Mouse (Mus musculus): Measurements from ENCODE around the gene Cyp2j6. TPM values are rescaled to one million over a fixed set of nuclear protein-coding genes. Genes with fewer than 3 reads are reported as not detected.
"Not testable (repeated sequence)": the region's sequence is repeated elsewhere in the genome, so short reads cannot be mapped to it uniquely, and the experiment has no call there.

Cyp2j6 gene
- polyA plus RNA-seq (2012; rRNA removed), result 3.0 and 3.8 TPM in 2 replicates

GRCm38 (mm10) chr4:96553133-96553819 lies at the start of gene Cyp2j6:
TSS of gene Cyp2j6 (minus strand) at chr4:96553661.
- peak; percentile 77; the same call in 1 of the 2 replicates for TF ChIP-seq POLR2A (IDR thresholded peaks at IDR 0.05; ENCODE audit: borderline replicate concordance, extremely low read depth, low read depth, low read length)
- TF ChIP-seq CTCF (IDR thresholded peaks at IDR 0.05; ENCODE audit: insufficient read depth, low read length), result no peak
- 3% methylated on average over 16 of the region's 16 CpGs for WGBS
- DNase-seq, result peak; percentile 27
- Histone ChIP-seq H3K4me3 (replicated peaks; ENCODE audit: extremely low read depth, low read depth, low read length) (peak within 1 kb of the TSS; percentile 96), H3K4me1 (ENCODE audit: control insufficient read depth, insufficient read depth, low read length) (peaks cover 2% of the 10 kb centered on the region; the same call in 1 of the 2 replicates)

DNA sequence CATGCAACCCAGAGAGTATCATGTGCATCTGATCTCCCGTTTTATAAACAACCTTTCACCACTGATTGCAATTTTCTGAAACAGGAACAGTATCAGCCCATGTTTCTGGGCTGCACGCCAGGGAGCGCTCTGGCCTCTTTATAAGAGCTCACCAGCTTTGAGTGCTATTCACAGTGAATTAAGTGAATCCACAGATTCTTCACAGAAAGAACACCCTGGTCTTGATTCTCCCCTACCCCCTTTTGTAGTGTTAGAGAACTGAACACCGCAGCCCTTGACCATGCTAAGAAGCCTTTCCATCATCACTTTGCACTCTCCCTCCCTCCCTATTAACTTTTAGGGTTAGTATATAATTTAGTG lies 38.3 kb upstream of the Cyp2j6 start:
- 15% methylated on average over 4 of the region's 4 CpGs for WGBS
- DNase-seq, result no peak
- peak overlapping the region; percentile 64 for H3K4me3 ChIP-seq (replicated peaks; ENCODE audit: extremely low read depth, low read depth, low read length)
- peaks cover 3% of the 10 kb centered on the region; the same call in 1 of the 2 replicates for H3K4me1 ChIP-seq (ENCODE audit: control insufficient read depth, insufficient read depth, low read length)
- TF ChIP-seq POLR2A (IDR thresholded peaks at IDR 0.05; ENCODE audit: borderline replicate concordance, extremely low read depth, low read depth, low read length) (no peak), CTCF (IDR thresholded peaks at IDR 0.05; ENCODE audit: insufficient read depth, low read length) (peak; percentile 35; the same call in 1 of the 2 replicates)

- DNase-seq, result peak; percentile 49
- WGBS, result 2% methylated on average over 18 of the region's 18 CpGs
- Histone ChIP-seq H3K4me1 (ENCODE audit: control insufficient read depth, insufficient read depth, low read length) (peaks cover 3% of the 10 kb centered on the region; the same call in 1 of the 2 replicates), H3K4me3 (replicated peaks; ENCODE audit: extremely low read depth, low read depth, low read length) (peak within 1 kb of the TSS; percentile 73)
- TF ChIP-seq POLR2A (IDR thresholded peaks at IDR 0.05; ENCODE audit: borderline replicate concordance, extremely low read depth, low read depth, low read length), result no peak
- TF ChIP-seq CTCF (IDR thresholded peaks at IDR 0.05; ENCODE audit: insufficient read depth, low read length), result no peak
These were observed 37.7 kb upstream of the Cyp2j6 start, which contains the start of gene Cyp2j9 for GRCm38 (mm10) chr4:96590911-96591790. TSS of gene Cyp2j9 (minus strand) at chr4:96591578.

DNA sequence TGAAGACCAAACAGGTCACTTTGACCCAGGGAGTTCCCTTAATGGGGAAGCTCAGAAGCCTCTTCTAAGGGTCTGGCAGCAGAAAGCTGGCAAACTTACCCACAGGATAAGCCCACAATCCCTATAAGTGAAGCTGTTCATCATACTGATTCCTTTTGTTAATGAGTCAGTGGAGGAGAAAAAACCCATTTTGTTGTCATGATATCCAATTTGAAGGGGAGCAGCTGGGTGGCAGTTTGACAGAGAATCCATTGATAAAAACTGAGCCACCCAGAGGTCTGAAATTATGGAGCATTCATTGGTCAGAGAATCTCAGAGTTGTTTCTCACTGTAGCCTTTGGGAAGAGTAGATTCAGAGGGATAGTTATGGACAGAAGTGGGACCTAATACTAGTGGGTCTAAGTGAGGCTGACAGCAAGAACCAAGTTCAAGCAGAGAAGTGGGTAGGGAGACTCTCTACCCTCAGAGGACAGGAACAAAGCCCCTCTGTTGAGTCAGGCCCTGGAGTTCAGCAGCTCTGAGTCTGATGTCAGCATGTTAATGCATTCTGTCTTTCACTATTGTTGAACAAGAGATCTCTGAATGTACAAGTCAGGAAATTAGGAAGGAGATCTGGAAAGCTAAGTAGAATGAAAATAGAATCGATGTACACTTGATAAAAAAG lies 28.1 kb upstream of the Cyp2j6 start:
- H3K4me1 ChIP-seq (ENCODE audit: control insufficient read depth, insufficient read depth, low read length), result no peaks in the 10 kb centered on the region
- 82% methylated on average over 1 of the region's 1 CpGs for WGBS
- DNase-seq, result no peak
- TF ChIP-seq POLR2A (IDR thresholded peaks at IDR 0.05; ENCODE audit: borderline replicate concordance, extremely low read depth, low read depth, low read length) (no peak), CTCF (IDR thresholded peaks at IDR 0.05; ENCODE audit: insufficient read depth, low read length) (no peak)
- no peak overlapping the region for H3K4me3 ChIP-seq (replicated peaks; ENCODE audit: extremely low read depth, low read depth, low read length)

DNA sequence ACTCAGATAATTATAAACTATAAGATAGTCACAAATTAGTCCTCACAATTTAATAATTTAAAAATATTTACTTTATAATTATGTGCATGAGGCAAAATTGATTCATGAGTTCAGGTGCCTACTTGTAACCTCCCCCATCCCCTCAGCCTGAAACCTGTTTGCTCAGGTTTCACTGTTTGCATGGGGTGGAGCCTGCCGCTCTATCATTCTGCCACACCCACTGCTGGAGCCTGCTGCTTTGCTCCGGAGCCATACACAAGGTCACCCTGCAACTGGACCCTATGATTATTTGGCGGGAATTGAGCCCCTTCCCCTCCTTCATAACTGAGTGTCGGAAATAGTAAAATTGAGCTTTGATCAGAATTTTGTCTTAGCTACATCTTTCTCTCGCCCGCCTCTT lies 26.9 kb upstream of the Cyp2j6 start:
- H3K4me1 ChIP-seq (ENCODE audit: control insufficient read depth, insufficient read depth, low read length); DNase-seq; H3K4me3 ChIP-seq (replicated peaks; ENCODE audit: extremely low read depth, low read depth, low read length): not testable (repeated sequence)
- WGBS, result 61% methylated on average over 6 of the region's 6 CpGs

DNA sequence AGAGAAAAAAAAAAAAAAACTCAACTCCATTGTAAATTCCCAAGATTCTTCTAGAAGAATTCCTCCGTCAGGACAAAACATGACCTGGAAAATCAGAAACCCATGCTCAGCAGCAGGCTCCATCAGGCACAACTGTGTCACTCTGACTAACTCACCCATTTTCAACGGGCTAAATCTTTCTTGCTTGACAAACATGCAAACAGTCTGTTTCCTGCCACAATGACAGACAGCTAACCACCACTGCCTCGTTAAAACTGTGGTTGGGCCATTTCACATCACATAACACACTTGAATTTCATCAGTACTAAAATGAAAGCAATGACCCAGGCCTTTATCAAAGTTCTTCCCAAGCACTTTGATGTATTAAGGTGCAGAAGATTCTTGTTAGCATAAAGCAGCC lies 16.0 kb upstream of the Cyp2j6 start:
- WGBS, result 26% methylated on average over 3 of the region's 3 CpGs
- Histone ChIP-seq H3K4me1 (ENCODE audit: control insufficient read depth, insufficient read depth, low read length) (no peaks in the 10 kb centered on the region), H3K4me3 (replicated peaks; ENCODE audit: extremely low read depth, low read depth, low read length) (no peak overlapping the region)
- DNase-seq, result no peak
- no peak for TF ChIP-seq CTCF (IDR thresholded peaks at IDR 0.05; ENCODE audit: insufficient read depth, low read length)
- no peak for TF ChIP-seq POLR2A (IDR thresholded peaks at IDR 0.05; ENCODE audit: borderline replicate concordance, extremely low read depth, low read depth, low read length)

DNA sequence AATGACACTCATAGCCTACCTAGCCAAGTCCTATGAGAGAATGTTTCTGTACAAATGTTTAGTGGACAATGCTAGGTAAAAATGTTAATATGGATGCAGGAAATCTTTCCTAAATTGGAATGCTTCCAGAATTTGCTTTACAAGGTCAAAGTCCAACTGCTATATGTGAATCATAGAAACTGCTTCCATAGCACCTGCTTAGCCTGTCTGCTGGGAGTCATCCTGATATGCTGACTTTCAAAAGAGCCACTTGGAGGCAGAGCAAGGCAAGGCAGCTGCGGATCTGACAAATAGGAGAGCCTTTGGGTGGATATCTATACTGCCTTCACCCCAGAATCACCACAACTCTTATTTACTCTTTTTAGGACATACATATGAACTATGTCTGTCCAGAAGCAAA lies 14.5 kb upstream of the Cyp2j6 start:
- no peak for DNase-seq
- WGBS, result 69% methylated on average over 1 of the region's 1 CpGs
- no peak overlapping the region for H3K4me3 ChIP-seq (replicated peaks; ENCODE audit: extremely low read depth, low read depth, low read length)
- H3K4me1 ChIP-seq (ENCODE audit: control insufficient read depth, insufficient read depth, low read length), result no peaks in the 10 kb centered on the region
- TF ChIP-seq POLR2A (IDR thresholded peaks at IDR 0.05; ENCODE audit: borderline replicate concordance, extremely low read depth, low read depth, low read length), result no peak
- no peak for TF ChIP-seq CTCF (IDR thresholded peaks at IDR 0.05; ENCODE audit: insufficient read depth, low read length)

DNA sequence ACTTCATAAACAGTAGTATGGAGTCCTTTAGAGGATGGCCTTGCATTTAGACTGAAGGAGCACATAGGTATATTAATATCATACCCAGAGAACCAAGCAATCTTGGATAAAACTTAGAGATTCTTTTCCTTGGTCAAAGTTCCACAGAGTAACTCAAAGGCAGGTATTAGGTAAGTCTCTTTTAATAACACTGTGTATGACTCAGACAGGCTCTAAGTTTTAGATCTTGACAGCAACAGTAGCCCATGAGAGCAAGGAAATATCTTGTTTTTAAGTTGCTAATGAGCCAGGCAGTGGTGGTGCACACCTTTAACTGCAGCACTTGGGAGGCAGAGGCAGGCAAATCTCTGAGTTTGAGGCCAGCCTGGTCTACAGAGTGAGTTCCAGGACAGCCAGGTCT lies 12.3 kb upstream of the Cyp2j6 start:
- TF ChIP-seq POLR2A (IDR thresholded peaks at IDR 0.05; ENCODE audit: borderline replicate concordance, extremely low read depth, low read depth, low read length) (no peak), CTCF (IDR thresholded peaks at IDR 0.05; ENCODE audit: insufficient read depth, low read length) (no peak)
- DNase-seq, result no peak

DNA sequence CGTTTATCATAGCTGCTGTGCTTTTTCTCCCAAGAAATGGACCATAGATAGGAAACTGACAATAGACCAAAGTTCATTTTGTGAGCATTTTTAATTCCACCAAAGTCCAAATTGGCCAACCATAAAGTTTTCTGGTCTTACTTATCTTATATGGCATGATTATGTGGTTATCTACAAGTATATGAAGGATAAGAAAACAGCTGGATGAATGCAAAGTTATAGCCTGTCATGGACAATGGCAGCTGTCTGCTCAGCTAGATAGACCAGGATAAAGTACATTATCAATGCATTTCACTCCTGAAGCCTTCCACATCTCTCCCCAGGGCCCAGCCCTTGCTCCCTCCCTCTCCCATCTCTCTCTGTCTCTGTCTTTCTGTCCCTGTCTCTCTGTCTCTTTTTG lies 7.0 kb upstream of the Cyp2j6 start:
- WGBS, result 84% methylated on average over 1 of the region's 1 CpGs
- no peak for DNase-seq
- TF ChIP-seq CTCF (IDR thresholded peaks at IDR 0.05; ENCODE audit: insufficient read depth, low read length) (no peak), POLR2A (IDR thresholded peaks at IDR 0.05; ENCODE audit: borderline replicate concordance, extremely low read depth, low read depth, low read length) (no peak)
- Histone ChIP-seq H3K4me3 (replicated peaks; ENCODE audit: extremely low read depth, low read depth, low read length) (no peak overlapping the region), H3K4me1 (ENCODE audit: control insufficient read depth, insufficient read depth, low read length) (no peaks in the 10 kb centered on the region)

More for the DNA sequence above, 12.3 kb upstream of the Cyp2j6 start:
- Histone ChIP-seq H3K4me3 (replicated peaks; ENCODE audit: extremely low read depth, low read depth, low read length) (no peak overlapping the region), H3K4me1 (ENCODE audit: control insufficient read depth, insufficient read depth, low read length) (no peaks in the 10 kb centered on the region)
